Mouse (Mus musculus): Measurements from ENCODE around the gene Fryl.

Fryl gene

GRCm38 (mm10) chr5:73255321-73256251 lies 833 bp downstream of the Fryl start:
- DNase-seq: peak; percentile 58

GRCm38 (mm10) chr5:73254660-73255059 lies 1.8 kb downstream of the Fryl start:
- no peak for DNase-seq

- DNase-seq: no peak
Observed at GRCm38 (mm10) chr5:73252739-73253138, 3.7 kb downstream of the Fryl start.

GRCm38 (mm10) chr5:73249341-73249740 lies 7.1 kb downstream of the Fryl start:
- no peak for DNase-seq

- no peak for DNase-seq
Observed at GRCm38 (mm10) chr5:73248211-73248610, 8.2 kb downstream of the Fryl start.

GRCm38 (mm10) chr5:73246414-73246813 lies 10.0 kb downstream of the Fryl start:
- no peak for DNase-seq

- DNase-seq: no peak
Observed at GRCm38 (mm10) chr5:73244403-73244802, 12.0 kb downstream of the Fryl start.

- DNase-seq: no peak
Observed at GRCm38 (mm10) chr5:73241966-73242365, 14.5 kb downstream of the Fryl start.

GRCm38 (mm10) chr5:73241332-73241731 lies 15.1 kb downstream of the Fryl start:
- no peak for DNase-seq

- no peak for DNase-seq
Observed at GRCm38 (mm10) chr5:73240391-73240790, 16.0 kb downstream of the Fryl start.

- no peak for DNase-seq
Observed at GRCm38 (mm10) chr5:73236894-73237334, 19.5 kb downstream of the Fryl start.

GRCm38 (mm10) chr5:73235201-73235600 lies 21.2 kb downstream of the Fryl start:
- no peak for DNase-seq

- no peak for DNase-seq
Observed at GRCm38 (mm10) chr5:73233018-73233881, 23.2 kb downstream of the Fryl start.

GRCm38 (mm10) chr5:73232267-73232666 lies 24.2 kb downstream of the Fryl start:
- no peak for DNase-seq

GRCm38 (mm10) chr5:73231835-73232234 lies 24.6 kb downstream of the Fryl start:
- no peak for DNase-seq

GRCm38 (mm10) chr5:73230171-73230570 lies 26.2 kb downstream of the Fryl start:
- DNase-seq: no peak

- no peak for DNase-seq
Observed at GRCm38 (mm10) chr5:73229467-73229866, 27.0 kb downstream of the Fryl start.

GRCm38 (mm10) chr5:73228291-73229049 lies 27.9 kb downstream of the Fryl start:
- DNase-seq: no peak

GRCm38 (mm10) chr5:73227518-73228101 lies 28.8 kb downstream of the Fryl start:
- no peak for DNase-seq

- DNase-seq: no peak
Observed at GRCm38 (mm10) chr5:73223065-73223464, 33.4 kb downstream of the Fryl start.

GRCm38 (mm10) chr5:73222397-73222796 lies 34.0 kb downstream of the Fryl start:
- no peak for DNase-seq

GRCm38 (mm10) chr5:73221826-73222225 lies 34.6 kb downstream of the Fryl start:
- no peak for DNase-seq
